Mouse (Mus musculus): Measurements from ENCODE around the gene Rnf113a1. TPM values are rescaled to one million over a fixed set of nuclear protein-coding genes. Genes with fewer than 3 reads are reported as not detected.
"Not testable (repeated sequence)": the region's sequence is repeated elsewhere in the genome, so short reads cannot be mapped to it uniquely, and the experiment has no call there.

Gene Rnf113a1
- polyA plus RNA-seq, 1 experiment = 10.6 TPM

DNA sequence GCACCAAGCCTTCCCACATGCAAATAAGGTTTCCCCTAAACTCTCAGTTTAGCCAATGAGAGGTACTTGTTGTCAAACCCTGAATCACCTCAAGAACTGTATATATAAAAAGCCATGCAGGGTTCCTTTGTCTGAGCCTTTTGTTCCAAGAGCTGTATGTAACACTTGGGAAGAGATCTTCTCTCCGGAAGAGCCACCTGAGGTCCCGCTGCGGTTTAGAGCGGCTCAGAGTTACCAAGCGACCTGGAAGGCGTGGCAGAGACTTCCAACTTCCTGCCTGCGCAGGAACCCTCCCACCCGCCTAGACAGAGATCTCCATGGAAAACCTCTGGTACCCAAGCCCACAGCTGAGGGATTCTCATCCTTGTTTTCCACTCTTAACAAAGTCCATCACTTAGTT lies 7.6 kb downstream of the Rnf113a1 start:
- TF ChIP-seq POLR2A (IDR thresholded peaks at IDR 0.05; ENCODE audit: borderline replicate concordance, extremely low read depth, insufficient read depth, insufficient read length, poor library complexity, severe bottlenecking) (no peak), CTCF (IDR thresholded peaks at IDR 0.05; ENCODE audit: borderline replicate concordance, extremely low read depth, insufficient read depth, insufficient read length) (no peak)
- no peak for DNase-seq (ENCODE audit: low read depth)

DNA sequence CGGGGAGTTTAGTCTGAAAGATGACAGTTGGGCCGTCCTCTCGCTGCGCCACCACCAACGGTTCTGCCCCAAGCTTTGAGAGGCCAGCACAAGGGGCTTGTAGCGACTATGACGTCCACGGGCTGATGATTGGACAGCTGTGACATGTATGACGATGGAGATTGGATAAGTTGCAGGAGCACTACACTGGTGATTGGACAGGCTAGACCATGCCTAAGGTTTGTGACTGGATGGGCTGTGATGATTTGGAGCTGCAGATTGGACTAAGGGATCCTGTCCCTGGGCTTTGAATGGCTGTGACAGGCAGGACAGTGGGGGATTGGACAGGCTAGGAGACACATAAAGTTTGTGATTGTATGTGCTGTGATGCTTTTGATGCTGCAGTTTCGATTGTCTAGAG lies 19.9 kb downstream of the Rnf113a1 start, which contains the start of gene Gm9:
Gene Gm9, minus strand, starts transcription at position 101 of the 400 bp plus-strand sequence.
- no peak for TF ChIP-seq POLR2A (IDR thresholded peaks at IDR 0.05; ENCODE audit: borderline replicate concordance, extremely low read depth, insufficient read depth, insufficient read length, poor library complexity, severe bottlenecking)
- no peak for TF ChIP-seq CTCF (IDR thresholded peaks at IDR 0.05; ENCODE audit: borderline replicate concordance, extremely low read depth, insufficient read depth, insufficient read length)
- no peak for DNase-seq (ENCODE audit: low read depth)

DNA sequence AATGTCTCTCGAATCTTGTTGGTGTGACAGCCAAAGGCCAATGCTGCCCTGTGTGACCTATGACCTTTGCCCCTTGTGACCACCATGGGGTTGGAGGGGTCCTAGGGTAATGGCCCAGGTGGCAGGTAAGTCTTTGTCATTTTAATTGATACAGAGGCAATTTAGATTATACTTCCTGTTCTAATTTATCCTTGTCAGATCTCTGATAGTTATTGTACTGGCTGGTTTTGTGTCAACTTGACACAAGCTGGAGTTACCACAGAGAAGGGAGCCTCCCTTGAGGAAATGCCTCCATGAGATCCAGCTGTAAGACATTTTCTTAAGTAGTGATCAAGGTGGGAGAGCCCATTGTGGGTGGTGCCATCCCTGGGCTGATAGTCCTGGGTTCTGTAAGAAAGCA lies 31.1 kb downstream of the Rnf113a1 start, which contains the start of gene Rhox1:
Gene Rhox1, minus strand, starts transcription at position 101 of the 400 bp plus-strand sequence.
- DNase-seq (ENCODE audit: low read depth) = not testable (repeated sequence)

Other genes starting within 250 kb of the Rnf113a1 start
- gene Sept6, start 199.5 kb upstream of the Rnf113a1 start, polyA plus RNA-seq (2012; rRNA removed) = 54.2 and 61.6 TPM in 2 replicates
- gene Sowahd, start 142.4 kb upstream of the Rnf113a1 start, polyA plus RNA-seq (2012; rRNA removed) = not detected in 2 replicates
- gene Rpl39, start 105.8 kb upstream of the Rnf113a1 start, polyA plus RNA-seq (2012; rRNA removed) = 425 and 492 TPM in 2 replicates
- 31.2 and 37.8 TPM in 2 replicates for gene Upf3b, start 80.9 kb upstream of the Rnf113a1 start, polyA plus RNA-seq (2012; rRNA removed)
- 6.8 and 14.4 TPM in 2 replicates for gene Nkap, start 64.5 kb upstream of the Rnf113a1 start, polyA plus RNA-seq (2012; rRNA removed)
- 0.14 and 0.46 TPM in 2 replicates for gene Akap14, start 22.4 kb upstream of the Rnf113a1 start, polyA plus RNA-seq (2012; rRNA removed)
- 363 and 455 TPM in 2 replicates for gene Ndufa1, start 82 bp upstream of the Rnf113a1 start, polyA plus RNA-seq (2012; rRNA removed)
- gene Gm9, start 19.8 kb downstream of the Rnf113a1 start, polyA plus RNA-seq (2012; rRNA removed) = not detected in 2 replicates
- not detected in 2 replicates for gene Rhox1, start 31.0 kb downstream of the Rnf113a1 start, polyA plus RNA-seq (2012; rRNA removed)
- gene Rhox2a, start 53.7 kb downstream of the Rnf113a1 start, polyA plus RNA-seq (2012; rRNA removed) = not detected in 2 replicates
- not detected in 2 replicates for gene Rhox3a, start 58.7 kb downstream of the Rnf113a1 start, polyA plus RNA-seq (2012; rRNA removed)
- not detected in 2 replicates for gene Rhox4a, start 74.1 kb downstream of the Rnf113a1 start, polyA plus RNA-seq (2012; rRNA removed)
- gene Rhox3a2, start 188.8 kb downstream of the Rnf113a1 start, polyA plus RNA-seq (2012; rRNA removed) = not detected in 2 replicates
- 0.10 and 0.30 TPM in 2 replicates for gene Rhox4a2, start 199.6 kb downstream of the Rnf113a1 start, polyA plus RNA-seq (2012; rRNA removed)
- gene Rhox2b, start 220.8 kb downstream of the Rnf113a1 start, polyA plus RNA-seq (2012; rRNA removed) = not detected in 2 replicates
- gene Rhox4b, start 241.2 kb downstream of the Rnf113a1 start, polyA plus RNA-seq (2012; rRNA removed) = 0.14 TPM in 1 of 2 replicates, not detected in the other

Data from brain, embryonic 14.5 days (tissue).